Mouse (Mus musculus): ENCODE data around the gene Otub1.

DNA sequence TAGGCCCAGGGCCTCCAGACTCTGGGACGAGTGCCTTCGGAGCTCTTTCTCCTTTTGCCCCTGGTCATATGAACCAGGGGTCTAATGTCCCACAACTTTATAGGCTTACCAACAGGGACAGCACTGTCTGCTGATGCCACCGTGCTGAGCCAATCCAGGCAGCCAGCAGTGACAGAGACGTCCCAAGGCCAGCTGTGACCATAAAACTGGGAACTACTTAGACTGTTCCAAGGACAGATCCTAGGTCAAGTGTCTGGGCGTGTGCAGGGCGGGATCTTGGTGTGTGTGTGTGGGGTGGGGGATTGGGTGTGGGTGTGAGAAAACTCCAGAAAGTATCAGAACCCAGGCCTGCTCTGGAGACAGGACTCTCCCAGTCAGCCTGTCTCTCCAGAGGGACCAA is 35.2 kb downstream of the Otub1 start:
- TF ChIP-seq CTCF (conservative IDR thresholded peaks at IDR 0.05; ENCODE audit: low read length) = no peak
- TF ChIP-seq NANOG (IDR thresholded peaks at IDR 0.05; ENCODE audit: borderline replicate concordance, low read length) = no peak
